Mouse (Mus musculus): Measurements from ENCODE around the gene Ext2. TPM values are rescaled to one million over a fixed set of nuclear protein-coding genes. Genes with fewer than 3 reads are reported as not detected.
A peak's percentile ranks its signal among the peaks of the same experiment; 100 is the strongest.

Gene Ext2
- polyA plus RNA-seq, 1 experiment from 2014 or later = 68.2 TPM

- Histone ChIP-seq H3K9me3 (ENCODE audit: control insufficient read depth, low read length) (no peaks in the 10 kb centered on the region), H3K27me3 (ENCODE audit: control insufficient read depth, insufficient read depth, low read length) (no peaks in the 10 kb centered on the region), H3K4me3 (ENCODE audit: low read depth, low read length) (no peak overlapping the region), H3K4me1 (ENCODE audit: control insufficient read depth, insufficient read depth, low read length) (no peaks in the 10 kb centered on the region), H3K9ac (ENCODE audit: low read length) (no peak overlapping the region), H3K27ac (ENCODE audit: low read depth, low read length) (no peak overlapping the region), H3K36me3 (ENCODE audit: control insufficient read depth, insufficient read depth, low read length) (no peaks in the 10 kb centered on the region), H3K4me2 (no peak overlapping the region)
- peak; percentile 90 for DNase-seq (ENCODE audit: low spot score, missing footprints)
- no peak for ATAC-seq (ENCODE audit: low FRiP score)
- 34% methylated on average over 4 of the region's 4 CpGs for WGBS
Measured at GRCm38 (mm10) chr2:93811812-93812211, 10.6 kb downstream of the Ext2 start.

DNA sequence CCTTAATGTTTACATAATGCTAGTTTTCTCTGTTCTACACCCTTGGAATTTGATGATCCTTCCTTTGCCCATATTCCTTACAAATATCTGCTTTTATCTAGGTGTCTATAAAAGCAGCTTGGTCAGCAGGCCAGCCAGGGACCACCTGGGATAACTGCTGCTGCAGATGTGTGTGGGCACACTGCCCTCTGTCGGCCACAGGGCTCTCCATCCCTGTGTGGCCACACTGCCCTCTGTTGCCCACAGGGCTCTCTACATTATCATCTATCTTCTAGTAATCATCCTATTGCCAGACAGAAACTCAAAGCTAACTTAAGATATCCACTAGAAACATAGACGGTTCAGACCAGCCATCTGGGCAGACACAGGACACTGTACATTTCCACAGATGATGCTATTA is 12.4 kb downstream of the Ext2 start:
- Histone ChIP-seq H3K36me3 (ENCODE audit: control insufficient read depth, insufficient read depth, low read length) (no peaks in the 10 kb centered on the region), H3K27ac (ENCODE audit: low read depth, low read length) (no peak overlapping the region), H3K4me1 (ENCODE audit: control insufficient read depth, insufficient read depth, low read length) (no peaks in the 10 kb centered on the region), H3K4me3 (ENCODE audit: low read depth, low read length) (no peak overlapping the region), H3K27me3 (ENCODE audit: control insufficient read depth, insufficient read depth, low read length) (no peaks in the 10 kb centered on the region), H3K9me3 (ENCODE audit: control insufficient read depth, low read length) (no peaks in the 10 kb centered on the region), H3K9ac (ENCODE audit: low read length) (no peak overlapping the region), H3K4me2 (no peak overlapping the region)
- 16% methylated on average over 2 of the region's 2 CpGs for WGBS
- DNase-seq (ENCODE audit: low spot score, missing footprints) (no peak), ATAC-seq (ENCODE audit: low FRiP score) (peak; percentile 30; the same call in 1 of the 2 replicates)

- no peaks in the 10 kb centered on the region for H3K27me3 ChIP-seq (ENCODE audit: control insufficient read depth, insufficient read depth, low read length)
Measured at GRCm38 (mm10) chr2:93808071-93808470, 14.3 kb downstream of the Ext2 start.

DNA sequence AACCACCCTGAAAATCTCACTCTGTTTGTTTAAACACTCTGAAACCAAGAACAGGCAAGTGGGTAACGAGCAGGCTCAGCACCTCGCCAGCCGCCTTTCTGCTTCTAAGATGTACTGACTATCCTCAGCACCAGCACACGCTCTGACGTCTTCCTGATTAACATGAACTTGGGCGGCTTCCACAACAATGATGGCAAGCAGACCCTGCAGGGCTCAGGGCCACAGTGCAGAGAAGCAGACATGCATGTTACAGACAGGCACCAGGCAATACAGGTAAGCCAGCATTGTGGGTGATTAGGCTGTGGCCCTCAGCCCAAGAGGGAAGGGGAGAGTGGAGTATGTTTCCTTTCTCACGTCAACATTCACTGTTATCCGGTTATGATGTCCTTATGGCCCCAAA is 14.9 kb downstream of the Ext2 start:
- no peak overlapping the region for H3K9ac ChIP-seq (ENCODE audit: low read length)
- H3K4me1 ChIP-seq (ENCODE audit: control insufficient read depth, insufficient read depth, low read length) = no peaks in the 10 kb centered on the region
- no peaks in the 10 kb centered on the region for H3K27me3 ChIP-seq (ENCODE audit: control insufficient read depth, insufficient read depth, low read length)
- no peak overlapping the region for H3K4me3 ChIP-seq (ENCODE audit: low read depth, low read length)
- 90% methylated on average over 8 of the region's 8 CpGs for WGBS
- H3K36me3 ChIP-seq (ENCODE audit: control insufficient read depth, insufficient read depth, low read length) = no peaks in the 10 kb centered on the region
- H3K9me3 ChIP-seq (ENCODE audit: control insufficient read depth, low read length) = no peaks in the 10 kb centered on the region
- H3K4me2 ChIP-seq = no peak overlapping the region
- DNase-seq (ENCODE audit: low spot score, missing footprints) (no peak), ATAC-seq (ENCODE audit: low FRiP score) (no peak)
- no peak overlapping the region for H3K27ac ChIP-seq (ENCODE audit: low read depth, low read length)

More at GRCm38 (mm10) chr2:93808071-93808470, 14.3 kb downstream of the Ext2 start:
- Histone ChIP-seq H3K4me2 (no peak overlapping the region), H3K4me3 (ENCODE audit: low read depth, low read length) (no peak overlapping the region), H3K36me3 (ENCODE audit: control insufficient read depth, insufficient read depth, low read length) (no peaks in the 10 kb centered on the region), H3K27ac (ENCODE audit: low read depth, low read length) (no peak overlapping the region), H3K4me1 (ENCODE audit: control insufficient read depth, insufficient read depth, low read length) (no peaks in the 10 kb centered on the region), H3K9ac (ENCODE audit: low read length) (no peak overlapping the region), H3K9me3 (ENCODE audit: control insufficient read depth, low read length) (no peaks in the 10 kb centered on the region)
- DNase-seq (ENCODE audit: low spot score, missing footprints) (no peak), ATAC-seq (ENCODE audit: low FRiP score) (no peak)
- WGBS = 90% methylated on average over 5 of the region's 5 CpGs

DNA sequence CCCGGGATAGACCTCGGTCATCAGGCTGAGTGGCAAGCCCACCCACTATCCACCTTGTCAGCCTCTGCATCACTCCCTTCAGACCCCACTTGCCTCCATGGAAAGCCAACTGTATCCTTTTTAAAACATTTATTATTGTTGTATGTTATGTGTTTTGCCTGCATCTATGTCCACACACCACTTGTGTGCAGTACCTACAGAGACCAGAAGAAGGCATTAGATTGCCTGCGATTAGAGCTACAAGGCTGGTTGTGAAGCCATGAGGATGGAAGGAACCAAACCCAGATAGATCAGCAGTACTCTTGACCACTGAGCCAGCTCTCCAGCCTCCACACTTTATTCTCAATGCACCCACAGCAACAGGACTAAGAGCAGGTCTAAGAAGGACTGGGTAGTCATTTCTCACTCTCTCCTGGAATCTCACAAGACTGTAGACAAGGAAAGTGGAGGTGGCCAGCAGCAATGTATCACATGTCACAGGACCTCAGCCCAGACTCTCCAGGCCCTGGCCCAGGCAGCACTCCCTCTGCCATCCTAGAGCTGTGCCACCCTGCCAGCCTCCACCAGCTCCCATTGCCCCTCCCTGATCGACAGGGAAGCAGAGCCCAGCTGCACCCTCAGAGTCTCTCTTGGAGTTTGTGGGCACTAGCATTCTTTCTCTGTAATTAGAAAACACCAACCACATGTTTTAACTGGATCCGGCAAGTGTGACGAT is 15.7 kb downstream of the Ext2 start:
- Histone ChIP-seq H3K9ac (ENCODE audit: low read length) (no peak overlapping the region), H3K36me3 (ENCODE audit: control insufficient read depth, insufficient read depth, low read length) (no peaks in the 10 kb centered on the region), H3K27ac (ENCODE audit: low read depth, low read length) (no peak overlapping the region), H3K9me3 (ENCODE audit: control insufficient read depth, low read length) (no peaks in the 10 kb centered on the region), H3K4me1 (ENCODE audit: control insufficient read depth, insufficient read depth, low read length) (no peaks in the 10 kb centered on the region), H3K4me2 (no peak overlapping the region), H3K27me3 (ENCODE audit: control insufficient read depth, insufficient read depth, low read length) (no peaks in the 10 kb centered on the region), H3K4me3 (ENCODE audit: low read depth, low read length) (no peak overlapping the region)
- 95% methylated on average over 6 of the region's 6 CpGs for WGBS
- no peak for ATAC-seq (ENCODE audit: low FRiP score)
- no peak for DNase-seq (ENCODE audit: low spot score, missing footprints)

- H3K27ac ChIP-seq (ENCODE audit: low read depth, low read length) = no peak overlapping the region
- ATAC-seq (ENCODE audit: low FRiP score) (no peak), DNase-seq (ENCODE audit: low spot score, missing footprints) (no peak)
- H3K9me3 ChIP-seq (ENCODE audit: control insufficient read depth, low read length) = no peaks in the 10 kb centered on the region
- no peak overlapping the region for H3K9ac ChIP-seq (ENCODE audit: low read length)
- no peaks in the 10 kb centered on the region for H3K27me3 ChIP-seq (ENCODE audit: control insufficient read depth, insufficient read depth, low read length)
- WGBS = 84% methylated on average over 4 of the region's 4 CpGs
- H3K36me3 ChIP-seq (ENCODE audit: control insufficient read depth, insufficient read depth, low read length) = no peaks in the 10 kb centered on the region
- H3K4me3 ChIP-seq (ENCODE audit: low read depth, low read length) = no peak overlapping the region
- no peaks in the 10 kb centered on the region for H3K4me1 ChIP-seq (ENCODE audit: control insufficient read depth, insufficient read depth, low read length)
- H3K4me2 ChIP-seq = no peak overlapping the region
Measured at GRCm38 (mm10) chr2:93805523-93805922, 16.8 kb downstream of the Ext2 start.

GRCm38 (mm10) chr2:93805066-93805465 is 17.3 kb downstream of the Ext2 start:
- Histone ChIP-seq H3K36me3 (ENCODE audit: control insufficient read depth, insufficient read depth, low read length) (no peaks in the 10 kb centered on the region), H3K27ac (ENCODE audit: low read depth, low read length) (no peak overlapping the region), H3K9ac (ENCODE audit: low read length) (no peak overlapping the region), H3K27me3 (ENCODE audit: control insufficient read depth, insufficient read depth, low read length) (no peaks in the 10 kb centered on the region), H3K4me2 (no peak overlapping the region), H3K4me3 (ENCODE audit: low read depth, low read length) (no peak overlapping the region), H3K4me1 (ENCODE audit: control insufficient read depth, insufficient read depth, low read length) (no peaks in the 10 kb centered on the region), H3K9me3 (ENCODE audit: control insufficient read depth, low read length) (no peaks in the 10 kb centered on the region)
- 83% methylated on average over 5 of the region's 5 CpGs for WGBS
- no peak for DNase-seq (ENCODE audit: low spot score, missing footprints)
- ATAC-seq (ENCODE audit: low FRiP score) = no peak

DNA sequence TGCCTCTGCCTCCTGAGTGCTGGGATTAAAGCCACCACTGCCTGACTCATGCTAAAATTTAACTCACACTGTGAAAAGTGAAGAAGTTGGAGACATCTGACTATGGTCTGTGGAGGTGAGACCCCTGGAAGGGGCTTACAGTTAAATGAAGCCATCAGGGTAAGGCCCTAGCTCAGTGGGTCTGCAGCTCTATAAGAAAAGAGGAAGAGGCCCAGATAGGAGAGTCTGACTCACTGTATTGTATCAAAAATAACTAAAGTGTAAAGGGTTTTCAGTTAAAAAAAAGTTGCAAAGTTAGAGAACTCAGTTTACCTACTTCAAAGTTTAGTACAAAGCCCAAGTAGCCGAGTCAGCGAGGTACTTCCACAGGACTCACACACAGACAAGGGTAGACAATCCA is 19.4 kb downstream of the Ext2 start:
- H3K36me3 ChIP-seq (ENCODE audit: control insufficient read depth, insufficient read depth, low read length) = no peaks in the 10 kb centered on the region
- no peaks in the 10 kb centered on the region for H3K27me3 ChIP-seq (ENCODE audit: control insufficient read depth, insufficient read depth, low read length)
- H3K9me3 ChIP-seq (ENCODE audit: control insufficient read depth, low read length) = no peaks in the 10 kb centered on the region
- no peak overlapping the region for H3K27ac ChIP-seq (ENCODE audit: low read depth, low read length)
- no peak overlapping the region for H3K4me3 ChIP-seq (ENCODE audit: low read depth, low read length)
- H3K4me2 ChIP-seq = no peak overlapping the region
- no peak for DNase-seq (ENCODE audit: low spot score, missing footprints)
- no peak for ATAC-seq (ENCODE audit: low FRiP score)
- no peaks in the 10 kb centered on the region for H3K4me1 ChIP-seq (ENCODE audit: control insufficient read depth, insufficient read depth, low read length)
- WGBS = 94% methylated on average over 2 of the region's 2 CpGs
- H3K9ac ChIP-seq (ENCODE audit: low read length) = no peak overlapping the region

GRCm38 (mm10) chr2:93801097-93801496 is 21.3 kb downstream of the Ext2 start:
- no peaks in the 10 kb centered on the region for H3K27me3 ChIP-seq (ENCODE audit: control insufficient read depth, insufficient read depth, low read length)
- no peaks in the 10 kb centered on the region for H3K4me1 ChIP-seq (ENCODE audit: control insufficient read depth, insufficient read depth, low read length)
- WGBS = 75% methylated on average over 7 of the region's 7 CpGs
- H3K36me3 ChIP-seq (ENCODE audit: control insufficient read depth, insufficient read depth, low read length) = no peaks in the 10 kb centered on the region
- H3K9ac ChIP-seq (ENCODE audit: low read length) = no peak overlapping the region
- no peak overlapping the region for H3K27ac ChIP-seq (ENCODE audit: low read depth, low read length)
- no peaks in the 10 kb centered on the region for H3K9me3 ChIP-seq (ENCODE audit: control insufficient read depth, low read length)
- H3K4me3 ChIP-seq (ENCODE audit: low read depth, low read length) = no peak overlapping the region
- ATAC-seq (ENCODE audit: low FRiP score) (no peak), DNase-seq (ENCODE audit: low spot score, missing footprints) (no peak)
- no peak overlapping the region for H3K4me2 ChIP-seq
